Mouse (Mus musculus): ENCODE data around the gene Stra6. TPM values are rescaled to one million over a fixed set of nuclear protein-coding genes. Genes with fewer than 3 reads are reported as not detected.

The Stra6 gene
- polyA plus RNA-seq, 1 experiment = 1.9 TPM

GRCm38 (mm10) chr9:58067546-58067945 lies 4.0 kb downstream of the Stra6 start:
- TF ChIP-seq POLR2A (IDR thresholded peaks at IDR 0.05; ENCODE audit: low read depth, low read length) (no peak), CTCF (IDR thresholded peaks at IDR 0.05; ENCODE audit: extremely low read depth, insufficient read depth, insufficient read length, insufficient replicate concordance) (no peak)
- no peak overlapping the region for H3K4me3 ChIP-seq (ENCODE audit: extremely low read depth, insufficient read depth, insufficient read length)
- H3K36me3 ChIP-seq (ENCODE audit: control insufficient read depth, insufficient read depth, low read length) = no peaks in the 10 kb centered on the region
- no peaks in the 10 kb centered on the region for H3K27me3 ChIP-seq (ENCODE audit: control insufficient read depth, insufficient read depth, low read length)
- 85% methylated on average over 3 of the region's 3 CpGs for WGBS
- H3K4me1 ChIP-seq (ENCODE audit: control insufficient read depth, insufficient read depth, insufficient read length) = no peaks in the 10 kb centered on the region
- no peak overlapping the region for H3K27ac ChIP-seq (ENCODE audit: insufficient read depth, low read length)
- no peak for DNase-seq (ENCODE audit: low read depth in 1 of 2, low spot score in 2 of 2)

- no peak for TF ChIP-seq POLR2A (IDR thresholded peaks at IDR 0.05; ENCODE audit: low read depth, low read length)
- no peak for TF ChIP-seq CTCF (IDR thresholded peaks at IDR 0.05; ENCODE audit: extremely low read depth, insufficient read depth, insufficient read length, insufficient replicate concordance)
Observed at GRCm38 (mm10) chr9:58074561-58074960, 11.0 kb downstream of the Stra6 start.

GRCm38 (mm10) chr9:58084586-58084985 lies 21.0 kb downstream of the Stra6 start:
- Histone ChIP-seq H3K36me3 (ENCODE audit: control insufficient read depth, insufficient read depth, low read length) (no peaks in the 10 kb centered on the region), H3K27me3 (ENCODE audit: control insufficient read depth, insufficient read depth, low read length) (no peaks in the 10 kb centered on the region), H3K4me1 (ENCODE audit: control insufficient read depth, insufficient read depth, insufficient read length) (no peaks in the 10 kb centered on the region), H3K4me3 (ENCODE audit: extremely low read depth, insufficient read depth, insufficient read length) (no peak overlapping the region), H3K27ac (ENCODE audit: insufficient read depth, low read length) (no peak overlapping the region)
- 23% methylated on average over 8 of the region's 8 CpGs for WGBS
- TF ChIP-seq CTCF (IDR thresholded peaks at IDR 0.05; ENCODE audit: extremely low read depth, insufficient read depth, insufficient read length, insufficient replicate concordance) (no peak), POLR2A (IDR thresholded peaks at IDR 0.05; ENCODE audit: low read depth, low read length) (no peak)
- no peak for DNase-seq (ENCODE audit: low read depth in 1 of 2, low spot score in 2 of 2)

More at GRCm38 (mm10) chr9:58074561-58074960, 11.0 kb downstream of the Stra6 start:
- Histone ChIP-seq H3K4me3 (ENCODE audit: extremely low read depth, insufficient read depth, insufficient read length) (no peak overlapping the region), H3K36me3 (ENCODE audit: control insufficient read depth, insufficient read depth, low read length) (no peaks in the 10 kb centered on the region), H3K27ac (ENCODE audit: insufficient read depth, low read length) (no peak overlapping the region), H3K27me3 (ENCODE audit: control insufficient read depth, insufficient read depth, low read length) (no peaks in the 10 kb centered on the region), H3K4me1 (ENCODE audit: control insufficient read depth, insufficient read depth, insufficient read length) (no peaks in the 10 kb centered on the region)
- whole genome bisulfite sequencing = 53% methylated on average over 3 of the region's 3 CpGs
- no peak for DNase-seq (ENCODE audit: low read depth in 1 of 2, low spot score in 2 of 2)

- WGBS = 8% methylated on average over 2 of the region's 2 CpGs
- no peaks in the 10 kb centered on the region for H3K36me3 ChIP-seq (ENCODE audit: control insufficient read depth, insufficient read depth, low read length)
- H3K4me3 ChIP-seq (ENCODE audit: extremely low read depth, insufficient read depth, insufficient read length) = no peak overlapping the region
- H3K27me3 ChIP-seq (ENCODE audit: control insufficient read depth, insufficient read depth, low read length) = no peaks in the 10 kb centered on the region
- TF ChIP-seq POLR2A (IDR thresholded peaks at IDR 0.05; ENCODE audit: low read depth, low read length) (no peak), CTCF (IDR thresholded peaks at IDR 0.05; ENCODE audit: extremely low read depth, insufficient read depth, insufficient read length, insufficient replicate concordance) (no peak)
- H3K27ac ChIP-seq (ENCODE audit: insufficient read depth, low read length) = no peak overlapping the region
- DNase-seq (ENCODE audit: low read depth in 1 of 2, low spot score in 2 of 2) = no peak
- no peaks in the 10 kb centered on the region for H3K4me1 ChIP-seq (ENCODE audit: control insufficient read depth, insufficient read depth, insufficient read length)
Observed at GRCm38 (mm10) chr9:58085074-58085473, 21.5 kb downstream of the Stra6 start.

GRCm38 (mm10) chr9:58086203-58086602 lies 22.6 kb downstream of the Stra6 start:
- no peak for DNase-seq (ENCODE audit: low read depth in 1 of 2, low spot score in 2 of 2)
- 72% methylated on average over 9 of the region's 9 CpGs for WGBS
- H3K36me3 ChIP-seq (ENCODE audit: control insufficient read depth, insufficient read depth, low read length) = no peaks in the 10 kb centered on the region
- TF ChIP-seq POLR2A (IDR thresholded peaks at IDR 0.05; ENCODE audit: low read depth, low read length) (no peak), CTCF (IDR thresholded peaks at IDR 0.05; ENCODE audit: extremely low read depth, insufficient read depth, insufficient read length, insufficient replicate concordance) (no peak)
- H3K4me3 ChIP-seq (ENCODE audit: extremely low read depth, insufficient read depth, insufficient read length) = no peak overlapping the region
- H3K27me3 ChIP-seq (ENCODE audit: control insufficient read depth, insufficient read depth, low read length) = no peaks in the 10 kb centered on the region
- H3K4me1 ChIP-seq (ENCODE audit: control insufficient read depth, insufficient read depth, insufficient read length) = no peaks in the 10 kb centered on the region
- no peak overlapping the region for H3K27ac ChIP-seq (ENCODE audit: insufficient read depth, low read length)

- Histone ChIP-seq H3K27me3 (ENCODE audit: control insufficient read depth, insufficient read depth, low read length) (no peaks in the 10 kb centered on the region), H3K27ac (ENCODE audit: insufficient read depth, low read length) (no peak overlapping the region), H3K36me3 (ENCODE audit: control insufficient read depth, insufficient read depth, low read length) (no peaks in the 10 kb centered on the region), H3K4me1 (ENCODE audit: control insufficient read depth, insufficient read depth, insufficient read length) (no peaks in the 10 kb centered on the region), H3K4me3 (ENCODE audit: extremely low read depth, insufficient read depth, insufficient read length) (no peak overlapping the region)
- DNase-seq (ENCODE audit: low read depth in 1 of 2, low spot score in 2 of 2) = no peak
- 86% methylated on average over 7 of the region's 7 CpGs for WGBS
- TF ChIP-seq CTCF (IDR thresholded peaks at IDR 0.05; ENCODE audit: extremely low read depth, insufficient read depth, insufficient read length, insufficient replicate concordance) (no peak), POLR2A (IDR thresholded peaks at IDR 0.05; ENCODE audit: low read depth, low read length) (no peak)
Observed at GRCm38 (mm10) chr9:58086861-58087260, 23.3 kb downstream of the Stra6 start.

GRCm38 (mm10) chr9:58087277-58087998 lies 23.9 kb downstream of the Stra6 start:
- no peaks in the 10 kb centered on the region for H3K36me3 ChIP-seq (ENCODE audit: control insufficient read depth, insufficient read depth, low read length)

More at GRCm38 (mm10) chr9:58087277-58087998, 23.9 kb downstream of the Stra6 start:
- no peaks in the 10 kb centered on the region for H3K4me1 ChIP-seq (ENCODE audit: control insufficient read depth, insufficient read depth, insufficient read length)
- H3K27ac ChIP-seq (ENCODE audit: insufficient read depth, low read length) = no peak overlapping the region
- TF ChIP-seq POLR2A (IDR thresholded peaks at IDR 0.05; ENCODE audit: low read depth, low read length) (no peak), CTCF (IDR thresholded peaks at IDR 0.05; ENCODE audit: extremely low read depth, insufficient read depth, insufficient read length, insufficient replicate concordance) (no peak)
- 82% methylated on average over 7 of the region's 7 CpGs for WGBS
- no peak for DNase-seq (ENCODE audit: low read depth in 1 of 2, low spot score in 2 of 2)
- no peak overlapping the region for H3K4me3 ChIP-seq (ENCODE audit: extremely low read depth, insufficient read depth, insufficient read length)
- H3K27me3 ChIP-seq (ENCODE audit: control insufficient read depth, insufficient read depth, low read length) = no peaks in the 10 kb centered on the region

Data from spleen, adult 2 months (tissue).